1 mouse cellular context compared by ENCODE assay signal in the genomic region with DNA sequence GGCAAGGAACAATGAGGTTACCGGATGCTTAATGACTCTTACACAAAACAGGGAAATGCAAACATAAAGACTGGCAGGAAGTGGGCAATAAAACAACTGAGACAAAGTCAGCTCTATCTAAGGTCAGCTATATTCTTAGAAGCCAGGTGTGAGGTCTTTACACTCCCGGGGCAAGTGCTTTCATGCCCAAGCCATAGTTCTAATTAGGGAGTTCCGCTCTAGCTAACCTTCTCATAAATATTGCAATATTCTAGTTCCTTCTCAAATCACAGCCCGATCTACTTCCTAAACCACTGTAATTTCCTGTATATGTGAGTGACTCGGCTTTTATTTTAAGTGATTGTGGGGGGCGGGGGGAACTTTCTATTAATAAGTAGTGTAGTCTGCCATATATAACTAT.
A peak's percentile ranks its signal among the peaks of the same experiment; 100 is the strongest.
TF ChIP-seq lines count a peak whose summit lies in the region.

No protein-coding gene starts in this region.

TF ChIP-seq in CH12.LX, 34 proteins besides CTCF, POLR2A, EP300 and RAD21:
- TF ChIP-seq CHD1 (IDR thresholded peaks at IDR 0.05; ENCODE audit: low read depth, low read length): peak; percentile 95; the same call in 1 of the 2 replicates
- TF ChIP-seq IRF4 (IDR thresholded peaks at IDR 0.05; ENCODE audit: low read depth, low read length): peak; percentile 81
- TF ChIP-seq ELF1 (IDR thresholded peaks at IDR 0.05; ENCODE audit: low read depth, low read length): peak; percentile 46; the same call in 1 of the 2 replicates
- TF ChIP-seq TCF12 (IDR thresholded peaks at IDR 0.05; ENCODE audit: low read depth, low read length): peak; percentile 89; the same call in 1 of the 2 replicates
- peak; percentile 34; the same call in 1 of the 2 replicates for TF ChIP-seq SIN3A (IDR thresholded peaks at IDR 0.05; ENCODE audit: low read length)
- TF ChIP-seq MEF2A (IDR thresholded peaks at IDR 0.05; ENCODE audit: borderline replicate concordance, low read depth, low read length): peak; percentile 92
